Mouse (Mus musculus): Measurements from ENCODE around the gene Tmem150b. TPM values are rescaled to one million over a fixed set of nuclear protein-coding genes. Genes with fewer than 3 reads are reported as not detected.

Tmem150b gene
- polyA plus RNA-seq, 1 experiment, result 0.04 TPM

- Histone ChIP-seq H3K27me3 (ENCODE audit: control insufficient read depth, insufficient read depth, insufficient read length) (no peaks in the 10 kb centered on the region), H3K4me2 (ENCODE audit: low read depth) (peak within 1 kb of the TSS; percentile 96), H3ac (ENCODE audit: control insufficient read depth, insufficient read length) (peak within 1 kb of the TSS; percentile 4), H3K79me2 (ENCODE audit: control insufficient read depth, insufficient read depth) (peaks cover 5% of the 10 kb centered on the region), H3K4me3 (peak within 1 kb of the TSS; percentile 72), H3K36me3 (ENCODE audit: control insufficient read depth, insufficient read depth) (no peaks in the 10 kb centered on the region)
- TF ChIP-seq MYOG (IDR thresholded peaks at IDR 0.05; ENCODE audit: control insufficient read depth in 1 of 3, insufficient read depth in 1 of 3, insufficient read length in 2 of 3, low read depth in 2 of 3) (no peak), SRF (IDR thresholded peaks at IDR 0.05; ENCODE audit: control insufficient read depth, insufficient read length, low read depth) (peak; percentile 16), CEBPB (IDR thresholded peaks at IDR 0.05; ENCODE audit: insufficient read depth, poor library complexity, severe bottlenecking) (no peak), POLR2AphosphoS2 (IDR thresholded peaks at IDR 0.05; ENCODE audit: insufficient read length, low read depth) (peak; percentile 87), POLR2A (IDR thresholded peaks at IDR 0.05; ENCODE audit: insufficient read length, low read depth) (peak; percentile 88), USF1 (IDR thresholded peaks at IDR 0.05; ENCODE audit: low read depth) (no peak)
These were observed 14.7 kb upstream of the Tmem150b start, which contains the start of gene Kmt5c for GRCm38 (mm10) chr7:4739544-4740275. Gene Kmt5c, plus strand, starts transcription at chr7:4740115.

- Histone ChIP-seq H3K4me3 (peak overlapping the region; percentile 72), H3K79me2 (ENCODE audit: control insufficient read depth, insufficient read depth) (peaks cover 5% of the 10 kb centered on the region), H3K27me3 (ENCODE audit: control insufficient read depth, insufficient read depth, insufficient read length) (no peaks in the 10 kb centered on the region), H3K4me2 (ENCODE audit: low read depth) (peak overlapping the region; percentile 96), H3K36me3 (ENCODE audit: control insufficient read depth, insufficient read depth) (no peaks in the 10 kb centered on the region), H3ac (ENCODE audit: control insufficient read depth, insufficient read length) (no peak overlapping the region)
- no peak for TF ChIP-seq MYOD1 (IDR thresholded peaks at IDR 0.05; ENCODE audit: control insufficient read depth in 1 of 3, insufficient read length in 2 of 3, low read depth in 2 of 3)
- no peak for TF ChIP-seq SRF (IDR thresholded peaks at IDR 0.05; ENCODE audit: control insufficient read depth, insufficient read length, low read depth)
- no peak for TF ChIP-seq CEBPB (IDR thresholded peaks at IDR 0.05; ENCODE audit: insufficient read depth, poor library complexity, severe bottlenecking)
- TF ChIP-seq USF1 (IDR thresholded peaks at IDR 0.05; ENCODE audit: low read depth), result no peak
- no peak for TF ChIP-seq REST (IDR thresholded peaks at IDR 0.05; ENCODE audit: insufficient read depth, insufficient read length)
- no peak for TF ChIP-seq MYOG (IDR thresholded peaks at IDR 0.05; ENCODE audit: control insufficient read depth in 1 of 3, insufficient read depth in 1 of 3, insufficient read length in 2 of 3, low read depth in 2 of 3)
- no peak for TF ChIP-seq TCF3 (IDR thresholded peaks at IDR 0.05; ENCODE audit: insufficient read length, low read depth)
- no peak for TF ChIP-seq POLR2A (IDR thresholded peaks at IDR 0.05; ENCODE audit: insufficient read length, low read depth)
- no peak for TF ChIP-seq MAX (IDR thresholded peaks at IDR 0.05; ENCODE audit: low read depth)
- no peak for TF ChIP-seq E2F4 (IDR thresholded peaks at IDR 0.05; ENCODE audit: insufficient read depth)
- TF ChIP-seq TCF12 (IDR thresholded peaks at IDR 0.05; ENCODE audit: insufficient read depth, poor library complexity, severe bottlenecking), result no peak
- no peak for TF ChIP-seq POLR2AphosphoS2 (IDR thresholded peaks at IDR 0.05; ENCODE audit: insufficient read length, low read depth)
These were observed 14.0 kb upstream of the Tmem150b start for GRCm38 (mm10) chr7:4739041-4739543.

- H3K27me3 ChIP-seq (ENCODE audit: control insufficient read depth, insufficient read depth, insufficient read length), result no peaks in the 10 kb centered on the region
- H3K4me3 ChIP-seq, result no peak overlapping the region
- H3K36me3 ChIP-seq (ENCODE audit: control insufficient read depth, insufficient read depth), result no peaks in the 10 kb centered on the region
- no peaks in the 10 kb centered on the region for H3K79me2 ChIP-seq (ENCODE audit: control insufficient read depth, insufficient read depth)
- H3K4me2 ChIP-seq (ENCODE audit: low read depth), result no peak overlapping the region
- H3ac ChIP-seq (ENCODE audit: control insufficient read depth, insufficient read length), result no peak overlapping the region
- TF ChIP-seq CEBPB (IDR thresholded peaks at IDR 0.05; ENCODE audit: insufficient read depth, poor library complexity, severe bottlenecking), result no peak
- TF ChIP-seq MAX (IDR thresholded peaks at IDR 0.05; ENCODE audit: low read depth), result no peak
- no peak for TF ChIP-seq E2F4 (IDR thresholded peaks at IDR 0.05; ENCODE audit: insufficient read depth)
- TF ChIP-seq POLR2A (IDR thresholded peaks at IDR 0.05; ENCODE audit: insufficient read length, low read depth), result no peak
- TF ChIP-seq MYOG (IDR thresholded peaks at IDR 0.05; ENCODE audit: control insufficient read depth in 1 of 3, insufficient read depth in 1 of 3, insufficient read length in 2 of 3, low read depth in 2 of 3), result no peak
- TF ChIP-seq REST (IDR thresholded peaks at IDR 0.05; ENCODE audit: insufficient read depth, insufficient read length), result no peak
- no peak for TF ChIP-seq SRF (IDR thresholded peaks at IDR 0.05; ENCODE audit: control insufficient read depth, insufficient read length, low read depth)
- TF ChIP-seq TCF3 (IDR thresholded peaks at IDR 0.05; ENCODE audit: insufficient read length, low read depth), result no peak
- no peak for TF ChIP-seq POLR2AphosphoS2 (IDR thresholded peaks at IDR 0.05; ENCODE audit: insufficient read length, low read depth)
- TF ChIP-seq MYOD1 (IDR thresholded peaks at IDR 0.05; ENCODE audit: control insufficient read depth in 1 of 3, insufficient read length in 2 of 3, low read depth in 2 of 3), result no peak
These were observed 7.9 kb upstream of the Tmem150b start for GRCm38 (mm10) chr7:4732968-4733392.

- Histone ChIP-seq H3K79me2 (ENCODE audit: control insufficient read depth, insufficient read depth) (no peaks in the 10 kb centered on the region), H3ac (ENCODE audit: control insufficient read depth, insufficient read length) (no peak overlapping the region), H3K4me2 (ENCODE audit: low read depth) (no peak overlapping the region), H3K27me3 (ENCODE audit: control insufficient read depth, insufficient read depth, insufficient read length) (no peaks in the 10 kb centered on the region), H3K4me3 (no peak overlapping the region), H3K36me3 (ENCODE audit: control insufficient read depth, insufficient read depth) (no peaks in the 10 kb centered on the region)
- TF ChIP-seq SRF (IDR thresholded peaks at IDR 0.05; ENCODE audit: control insufficient read depth, insufficient read length, low read depth) (no peak), REST (IDR thresholded peaks at IDR 0.05; ENCODE audit: insufficient read depth, insufficient read length) (no peak), TCF3 (IDR thresholded peaks at IDR 0.05; ENCODE audit: insufficient read length, low read depth) (no peak), CEBPB (IDR thresholded peaks at IDR 0.05; ENCODE audit: insufficient read depth, poor library complexity, severe bottlenecking) (no peak), MYOD1 (IDR thresholded peaks at IDR 0.05; ENCODE audit: control insufficient read depth in 1 of 3, insufficient read length in 2 of 3, low read depth in 2 of 3) (no peak), MAX (IDR thresholded peaks at IDR 0.05; ENCODE audit: low read depth) (no peak), TCF12 (IDR thresholded peaks at IDR 0.05; ENCODE audit: insufficient read depth, poor library complexity, severe bottlenecking) (no peak), MYOG (IDR thresholded peaks at IDR 0.05; ENCODE audit: control insufficient read depth in 1 of 3, insufficient read depth in 1 of 3, insufficient read length in 2 of 3, low read depth in 2 of 3) (no peak), E2F4 (IDR thresholded peaks at IDR 0.05; ENCODE audit: insufficient read depth) (no peak), POLR2A (IDR thresholded peaks at IDR 0.05; ENCODE audit: insufficient read length, low read depth) (no peak), USF1 (IDR thresholded peaks at IDR 0.05; ENCODE audit: low read depth) (no peak), POLR2AphosphoS2 (IDR thresholded peaks at IDR 0.05; ENCODE audit: insufficient read length, low read depth) (no peak)
These were observed 6.0 kb upstream of the Tmem150b start for GRCm38 (mm10) chr7:4731090-4731489.
